Mouse (Mus musculus) thymus, adult 2 months (tissue): ENCODE results near the gene Traf7.

Source experiments
- CTCF ChIP-seq: fragments of 200-500 bp; IDR thresholded peaks from 2 replicates; pipeline ENCODE4 v1.5.1; 2012; ENCODE audit warnings: mild to moderate bottlenecking, control low read depth, low read length, moderate library complexity, borderline replicate concordance; ENCODE audit not compliant: control insufficient read depth, poor library complexity, insufficient read depth; ENCODE audit errors: extremely low read depth
- POLR2A ChIP-seq: fragments of 200-500 bp; IDR thresholded peaks from 2 replicates; pipeline ENCODE4 v1.6.1; 2012; ENCODE audit warnings: mild to moderate bottlenecking, low read length, control low read depth, moderate library complexity; ENCODE audit not compliant: control insufficient read depth, poor library complexity, insufficient read depth; ENCODE audit errors: extremely low read depth

DNA sequence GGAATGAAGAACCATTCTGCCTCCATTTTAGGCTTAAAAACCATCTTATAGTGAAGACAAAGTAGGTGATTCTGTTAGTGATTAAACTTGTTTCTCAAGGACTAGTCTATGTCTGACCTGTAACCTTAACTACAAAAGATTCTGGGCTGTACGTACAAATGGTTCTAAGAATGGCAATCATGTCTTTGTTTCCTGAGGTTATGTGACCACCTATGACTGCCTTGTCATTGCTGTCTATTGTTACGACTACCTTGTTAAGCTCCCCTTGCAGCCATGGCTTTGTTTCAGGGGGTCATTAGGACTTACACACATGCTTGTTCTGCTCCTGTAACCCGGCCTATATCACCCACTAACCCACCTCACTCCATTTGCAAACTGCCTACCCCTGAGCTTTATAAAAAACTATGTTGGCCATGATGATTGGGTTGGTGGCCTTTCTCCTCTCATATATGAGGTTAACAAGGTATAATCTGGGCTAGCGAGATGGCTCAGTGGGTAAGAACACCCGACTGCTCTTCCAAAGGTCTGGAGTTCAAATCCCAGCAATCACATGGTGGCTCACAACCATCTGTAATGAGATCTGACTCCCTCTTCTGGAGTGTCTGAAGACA, 59.0 kb downstream of the Traf7 start:
- TF ChIP-seq POLR2A: no peak
- TF ChIP-seq CTCF: no peak
